Mouse (Mus musculus): ENCODE data around the gene Ccndbp1.

DNA sequence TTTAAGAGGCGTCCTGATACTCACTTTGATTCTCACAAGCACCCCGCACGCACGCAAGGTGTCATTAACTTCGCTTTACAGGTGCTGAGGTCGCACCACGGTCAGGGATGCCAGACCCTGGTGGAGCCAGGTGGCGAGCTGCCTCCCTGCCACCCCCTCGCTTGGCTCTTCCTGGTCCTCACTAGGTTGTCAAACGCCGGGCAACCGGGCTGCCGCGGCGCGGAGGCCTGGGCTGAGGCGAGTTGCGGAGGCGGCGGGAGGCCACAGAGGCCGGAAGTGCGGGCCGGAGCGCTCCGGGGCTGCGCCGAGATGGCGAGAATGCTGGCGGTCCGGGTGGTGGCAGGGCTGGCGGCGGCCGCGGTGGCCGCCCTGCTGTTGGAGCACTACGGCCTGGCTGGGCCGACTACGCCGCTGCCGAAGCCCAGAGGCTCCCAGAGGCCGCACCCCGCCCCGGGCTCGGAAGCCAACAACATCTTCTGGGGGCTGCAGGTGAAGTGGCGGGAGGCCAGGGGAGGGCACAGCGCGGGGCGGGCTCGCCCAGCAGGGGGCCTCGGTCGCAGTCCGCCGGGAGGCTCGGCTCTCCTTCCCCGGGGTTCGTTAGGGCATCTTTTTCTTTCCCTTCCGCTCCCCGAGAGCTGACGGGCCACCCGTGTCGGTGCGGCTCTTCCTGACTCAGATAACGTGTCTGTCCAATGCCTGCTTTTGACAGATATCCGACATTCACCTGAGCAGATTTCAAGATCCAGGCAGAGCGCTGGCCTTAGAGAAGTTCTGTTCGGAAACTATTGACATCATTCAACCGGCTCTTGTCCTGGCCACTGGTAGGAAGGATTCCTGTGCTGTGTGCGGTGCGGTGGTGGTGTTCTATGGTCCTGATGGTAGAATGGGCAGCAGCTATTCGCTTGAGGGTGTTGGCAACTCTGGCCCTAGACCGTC, 30.9 kb upstream of the Ccndbp1 start, which contains the start of gene Tmem62:
- TF ChIP-seq POLR2A (IDR thresholded peaks at IDR 0.05; ENCODE audit: extremely low read depth, insufficient read depth, low read length) (0 out of 2 replicates have a peak, but pooled peaks have one; percentile 29), CTCF (IDR thresholded peaks at IDR 0.05; ENCODE audit: extremely low read depth, insufficient read depth, low read length) (no peak)
